Mouse (Mus musculus) cerebellum, adult 2 months (tissue): ENCODE data around the gene Rxfp4. TPM values are rescaled to one million over a fixed set of nuclear protein-coding genes. Genes with fewer than 3 reads are reported as not detected.

ENCODE experiments used
- DNase-seq, 2 experiments: peaks; one replicate each; pipeline ENCODE4 v3.0.0; 2021
- H3K27ac ChIP-seq: fragments of 200-500 bp; 2 replicates; pipeline ENCODE4 v1.5.1; 2012; ENCODE audit warnings: low read length, control low read depth, inconsistent platforms; ENCODE audit not compliant: insufficient read depth
- H3K27me3 ChIP-seq: fragments of 200-500 bp; 2 replicates; pipeline ENCODE4 v1.6.1; 2012; ENCODE audit warnings: inconsistent platforms, mild to moderate bottlenecking, low read length, moderate library complexity; ENCODE audit not compliant: control insufficient read depth, insufficient read depth
- H3K4me1 ChIP-seq: fragments of 200-500 bp; 2 replicates; pipeline ENCODE4 v1.6.1; 2011; ENCODE audit warnings: low read length; ENCODE audit not compliant: control insufficient read depth, insufficient read depth
- H3K4me3 ChIP-seq: fragments of 200-500 bp; replicated peaks from 2 replicates; pipeline ENCODE3; 2011; ENCODE audit warnings: mild to moderate bottlenecking, low read depth, low read length, control low read depth; ENCODE audit not compliant: insufficient read depth
- CTCF ChIP-seq: fragments of 200-500 bp; IDR thresholded peaks from 2 replicates; pipeline ENCODE4 v1.5.1; 2011; ENCODE audit warnings: low read depth, mild to moderate bottlenecking, control low read depth, low read length, moderate library complexity, borderline replicate concordance; ENCODE audit not compliant: insufficient read depth
- POLR2A ChIP-seq: fragments of 200-500 bp; IDR thresholded peaks from 2 replicates; pipeline ENCODE4 v1.6.1; 2011; ENCODE audit warnings: low read length, control low read depth, borderline replicate concordance; ENCODE audit not compliant: insufficient read depth
- WGBS: fragments of 180-500 bp; shearing (Covaris S2); methylation state at CpG from one replicate; pipeline ENCODE4 v1.1.7; 2018; 5-methylcytosine and 5-hydroxymethylcytosine counted together
- polyA plus RNA-seq: library from polyadenylated mRNA; depleted of rRNA; stranded (reverse); fragments of >200 nt; gene quantifications from 2 replicates; pipeline ENCODE4 v1.2.3, GENCODE M21; 2012

Rxfp4 gene
- polyA plus RNA-seq, 1 experiment: not detected

DNA sequence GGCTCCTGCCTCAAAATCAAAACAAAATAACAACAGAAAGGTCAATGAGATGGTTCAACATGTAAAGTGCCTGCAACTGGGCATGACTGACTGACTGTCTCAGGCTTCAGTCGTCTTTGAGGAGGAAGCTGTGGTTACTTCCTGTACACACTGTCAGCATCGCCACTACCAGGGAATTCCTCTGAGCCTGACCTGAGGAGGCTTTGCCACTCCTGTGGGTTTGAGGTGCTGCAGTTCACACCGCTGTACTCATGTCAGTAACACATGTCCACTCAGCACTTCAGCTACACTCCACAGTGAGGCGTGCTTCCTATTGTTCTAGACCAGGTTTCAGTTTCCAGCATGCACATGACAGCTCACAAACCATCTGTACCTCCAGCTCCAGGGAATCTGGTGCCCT is 11.2 kb upstream of the Rxfp4 start:
- no peaks in the 10 kb centered on the region for H3K27me3 ChIP-seq
- DNase-seq: no peak
- H3K4me1 ChIP-seq: no peaks in the 10 kb centered on the region
- no peak overlapping the region for H3K27ac ChIP-seq
- no peak for TF ChIP-seq CTCF
- no peak for TF ChIP-seq POLR2A
- 83% methylated on average over 4 of the region's 4 CpGs for WGBS
- no peak overlapping the region for H3K4me3 ChIP-seq

DNA sequence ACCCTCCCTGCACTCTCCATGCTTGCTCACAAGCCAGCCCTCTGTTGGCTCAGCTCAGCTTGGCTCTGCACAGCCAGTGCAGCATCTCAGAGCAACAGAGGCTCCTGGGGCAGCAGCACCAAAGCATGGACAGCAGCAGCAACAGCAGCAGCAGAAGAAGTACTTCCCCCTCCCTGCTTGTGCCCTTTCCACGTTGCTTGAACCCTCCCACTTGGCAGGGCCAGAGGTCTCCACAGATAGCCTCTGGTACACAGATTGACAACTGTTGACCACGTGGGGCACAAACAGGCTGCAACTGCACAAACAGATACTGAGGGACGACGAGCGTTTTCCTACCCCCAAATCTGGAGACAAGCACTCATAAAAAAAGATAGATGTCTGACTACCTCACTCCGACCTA is 6.9 kb upstream of the Rxfp4 start:
- WGBS: 36% methylated on average over 6 of the region's 6 CpGs
- TF ChIP-seq CTCF (no peak), POLR2A (no peak)
- DNase-seq: no peak
- H3K27ac ChIP-seq: no peak overlapping the region
- no peaks in the 10 kb centered on the region for H3K27me3 ChIP-seq
- H3K4me1 ChIP-seq: no peaks in the 10 kb centered on the region
- no peak overlapping the region for H3K4me3 ChIP-seq

DNA sequence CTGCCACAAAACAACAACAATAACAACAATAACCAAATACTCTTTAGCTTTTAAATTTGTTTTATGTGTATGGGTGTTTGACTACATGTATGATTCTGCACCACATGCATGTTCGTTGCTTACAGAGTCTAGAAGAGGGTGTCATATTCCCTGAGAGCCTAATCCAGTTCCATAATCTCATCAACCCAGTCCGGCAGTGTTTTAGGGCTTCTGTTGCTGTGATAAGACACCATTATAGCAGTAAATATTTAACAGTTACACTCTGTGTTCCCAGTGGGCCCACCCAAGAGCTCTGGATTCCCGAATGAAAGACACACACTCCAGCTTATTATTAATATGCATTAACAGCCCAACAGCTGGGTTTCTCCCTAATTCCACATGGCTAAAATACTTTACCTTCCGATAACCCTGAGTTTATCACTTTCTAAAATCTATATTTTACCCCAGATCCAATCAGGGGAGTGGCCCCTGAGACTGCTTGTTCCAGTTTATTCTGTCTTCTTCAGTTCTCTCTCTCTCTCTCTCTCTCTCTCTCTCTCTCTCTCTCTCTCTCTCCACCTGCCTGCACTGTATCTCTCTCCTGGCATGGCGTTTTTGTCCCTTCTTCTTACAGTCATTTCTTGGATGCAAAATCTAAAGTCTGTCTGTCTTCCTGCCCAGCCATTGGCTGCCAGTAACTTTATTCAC is 5.6 kb upstream of the Rxfp4 start:
- H3K4me1 ChIP-seq: no peaks in the 10 kb centered on the region
- no peak for TF ChIP-seq CTCF
- TF ChIP-seq POLR2A: no peak
- WGBS: 79% methylated on average over 5 of the region's 5 CpGs
- H3K4me3 ChIP-seq: no peak overlapping the region
- no peaks in the 10 kb centered on the region for H3K27me3 ChIP-seq
- no peak for DNase-seq
- H3K27ac ChIP-seq: no peak overlapping the region

DNA sequence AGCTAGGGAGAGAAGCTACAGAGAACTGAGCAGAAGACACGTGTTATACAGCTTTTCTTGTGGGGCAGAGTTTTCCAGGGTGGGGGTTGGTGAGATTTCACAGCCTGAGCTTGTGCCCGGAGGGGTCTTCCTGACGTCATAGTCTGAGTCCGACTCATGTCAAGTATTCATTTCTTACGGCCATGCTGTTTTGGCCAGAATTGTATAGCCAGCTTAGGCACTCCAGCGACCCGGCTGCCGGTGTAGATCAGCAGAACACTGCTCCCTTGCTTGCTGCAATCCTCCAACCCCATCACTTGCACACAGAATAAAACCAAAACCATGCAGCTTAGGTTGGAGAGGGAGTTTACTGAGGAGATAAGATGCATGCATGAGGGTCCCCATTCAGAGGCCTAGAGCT is 2.7 kb upstream of the Rxfp4 start:
- no peak for DNase-seq
- TF ChIP-seq CTCF (no peak), POLR2A (no peak)
- H3K27me3 ChIP-seq: no peaks in the 10 kb centered on the region
- WGBS: 72% methylated on average over 8 of the region's 8 CpGs
- H3K4me3 ChIP-seq: no peak overlapping the region
- no peaks in the 10 kb centered on the region for H3K4me1 ChIP-seq
- H3K27ac ChIP-seq: no peak overlapping the region

DNA sequence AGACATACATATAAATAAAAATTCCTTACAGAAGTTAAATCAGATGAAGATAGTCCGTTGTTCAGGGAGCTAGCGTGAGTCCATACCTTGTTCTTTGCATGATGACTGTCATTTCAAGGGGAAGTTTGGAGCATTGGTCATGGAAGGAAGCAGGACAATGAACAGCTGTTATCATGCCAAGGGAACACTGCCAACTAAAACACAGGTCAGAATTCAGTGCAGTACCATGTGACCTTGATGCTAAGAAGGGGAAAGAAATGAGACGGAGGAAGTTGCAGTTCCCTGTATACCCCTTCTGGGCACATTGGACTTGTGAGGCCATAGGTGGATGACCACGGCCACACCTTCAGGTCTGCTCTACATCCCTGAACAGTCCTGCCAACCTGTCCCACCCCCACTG is 1.7 kb upstream of the Rxfp4 start:
- TF ChIP-seq POLR2A: no peak
- DNase-seq: no peak
- WGBS: 70% methylated on average over 4 of the region's 4 CpGs
- no peak overlapping the region for H3K27ac ChIP-seq
- no peaks in the 10 kb centered on the region for H3K4me1 ChIP-seq
- H3K27me3 ChIP-seq: no peaks in the 10 kb centered on the region
- H3K4me3 ChIP-seq: no peak overlapping the region

DNA sequence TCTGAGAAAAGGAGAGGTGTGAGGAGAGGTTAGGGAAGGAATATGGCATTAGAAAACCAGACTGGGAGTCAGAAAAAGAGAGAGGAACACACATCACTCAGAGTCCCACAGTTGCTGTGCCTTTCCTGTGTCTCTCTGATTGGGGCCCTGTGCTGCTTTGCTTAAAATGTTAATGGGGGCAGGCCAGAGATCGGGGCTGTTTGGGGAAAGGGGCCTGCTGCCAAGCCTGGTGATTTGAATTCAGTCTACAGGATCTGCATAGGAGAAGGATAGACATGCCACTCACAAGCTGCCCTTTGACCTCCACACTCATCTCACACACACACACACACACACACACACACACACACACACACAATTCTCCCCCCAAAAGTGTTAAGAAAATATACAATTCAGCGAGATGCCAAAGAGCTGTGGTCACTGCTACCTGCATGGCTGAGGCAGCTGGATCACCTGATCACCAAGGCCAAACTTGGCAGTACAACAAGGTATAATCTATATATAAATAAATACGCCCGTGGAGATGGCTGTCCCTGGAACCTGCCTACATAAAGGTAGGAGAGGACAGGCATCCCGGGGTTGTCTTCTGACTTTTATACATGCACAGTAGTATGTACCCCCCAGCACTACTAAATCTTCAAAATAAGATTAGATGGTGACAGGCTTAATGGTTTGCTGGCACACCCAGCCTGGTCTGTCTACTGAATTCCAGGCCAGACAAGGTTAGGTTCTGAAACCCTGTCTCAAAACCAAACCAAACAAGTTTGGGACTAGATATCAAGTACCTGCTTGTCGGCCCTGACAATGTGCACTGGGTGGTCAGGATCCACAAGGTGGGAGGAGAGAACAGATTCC is 801 bp upstream of the Rxfp4 start:
- Histone ChIP-seq H3K27me3 (no peaks in the 10 kb centered on the region), H3K27ac (no peak overlapping the region), H3K4me3 (no peak overlapping the region), H3K4me1 (no peaks in the 10 kb centered on the region)
- DNase-seq: no peak
- 77% methylated on average over 6 of the region's 6 CpGs for WGBS
- no peak for TF ChIP-seq CTCF
- TF ChIP-seq POLR2A: no peak

DNA sequence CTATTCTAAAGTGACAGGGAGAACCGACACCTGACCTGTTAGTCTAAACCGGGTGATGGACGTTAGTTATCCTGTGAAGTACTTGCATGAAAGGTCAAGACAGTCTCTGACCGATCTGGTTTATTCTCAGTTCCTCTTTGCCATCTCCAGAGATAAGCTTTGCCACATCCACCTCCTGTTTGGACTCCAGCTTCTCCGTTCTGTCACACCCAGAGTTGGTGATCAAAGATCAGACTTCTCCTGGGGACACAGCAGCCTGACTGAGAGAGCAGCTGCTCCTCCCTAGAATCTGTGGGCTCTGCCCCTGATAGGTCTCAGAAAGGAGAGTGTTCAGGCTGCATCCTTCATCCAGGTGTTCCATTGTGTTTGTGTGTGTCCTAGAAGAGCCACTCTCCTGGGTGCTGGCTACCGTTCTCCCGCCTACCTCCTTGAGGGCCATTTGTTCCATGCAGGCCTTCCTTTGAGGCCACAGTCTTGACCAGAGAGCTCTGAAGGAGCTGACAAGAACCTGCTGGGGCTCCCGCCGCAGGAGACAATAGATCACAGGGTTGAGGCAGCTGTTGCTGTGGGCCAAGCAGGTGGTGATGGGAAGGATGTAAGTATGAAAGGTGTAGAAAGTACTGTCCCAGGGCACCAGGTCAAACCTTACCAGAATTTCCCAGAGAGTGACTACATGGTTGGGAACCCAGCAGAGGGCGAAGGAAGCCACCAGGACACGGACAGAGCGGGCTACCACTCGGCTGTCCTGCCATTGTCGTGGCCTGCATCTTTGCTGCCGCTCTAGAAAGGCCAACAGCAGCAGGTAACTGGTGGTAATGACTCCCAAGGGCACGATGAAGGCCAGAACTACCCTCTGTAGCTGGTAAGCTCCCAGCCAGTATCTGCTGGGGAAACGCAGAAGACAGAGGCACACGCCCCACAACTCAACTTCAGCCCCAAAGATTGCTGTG is 998 bp downstream of the Rxfp4 start:
- H3K27me3 ChIP-seq: no peaks in the 10 kb centered on the region
- no peak for TF ChIP-seq CTCF
- TF ChIP-seq POLR2A: no peak
- no peak overlapping the region for H3K4me3 ChIP-seq
- no peak for DNase-seq
- H3K27ac ChIP-seq: no peak overlapping the region
- no peaks in the 10 kb centered on the region for H3K4me1 ChIP-seq
- WGBS: 79% methylated on average over 18 of the region's 18 CpGs
